Mouse (Mus musculus): ENCODE results near the gene Kif26b. TPM values are rescaled to one million over a fixed set of nuclear protein-coding genes. Genes with fewer than 3 reads are reported as not detected.

Gene Kif26b
- polyA plus RNA-seq, 1 experiment: 0.16 TPM

DNA sequence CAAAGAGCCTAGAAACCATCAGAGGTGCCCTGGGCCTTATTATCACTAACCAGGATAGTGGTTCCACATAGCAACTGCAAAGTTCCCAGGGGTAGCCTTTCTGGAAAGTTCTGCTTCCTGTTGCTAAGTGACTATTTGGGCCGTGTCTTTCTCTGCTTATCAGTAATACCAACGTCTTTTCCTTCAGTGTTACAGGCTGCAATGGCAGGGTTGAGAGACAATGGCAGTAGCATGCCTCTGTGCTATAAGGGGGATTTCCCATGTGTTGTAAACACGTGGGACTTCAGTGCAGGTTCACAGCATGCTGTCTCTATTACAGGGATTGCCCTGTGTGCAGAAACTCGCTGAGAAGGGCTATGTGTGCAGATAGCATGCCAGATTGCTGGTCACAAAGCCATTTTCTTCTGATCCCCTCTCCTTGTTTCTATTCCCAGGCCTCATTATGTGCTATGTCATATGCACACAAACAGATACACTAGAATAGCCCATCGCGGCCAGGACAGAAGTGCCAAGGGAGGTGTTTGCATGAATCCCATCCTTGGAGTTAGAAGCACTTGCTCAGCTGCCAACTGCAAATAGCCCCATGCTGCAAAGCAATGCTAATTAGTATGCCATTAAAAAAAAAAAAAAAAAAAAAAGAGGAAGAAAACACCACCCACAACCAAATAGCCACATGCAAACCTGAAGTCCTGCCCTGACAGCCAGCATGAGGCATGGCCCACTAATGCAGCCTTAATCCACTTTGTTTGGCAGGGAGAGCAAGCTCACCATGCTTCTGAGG lies 384.2 kb downstream of the Kif26b start:
- DNase-seq: no peak
- Histone ChIP-seq H3K4me3 (ENCODE audit: control insufficient read depth, insufficient read depth, low read length) (no peak overlapping the region), H3K27me3 (ENCODE audit: control insufficient read depth, insufficient read depth, low read length) (no peaks in the 10 kb centered on the region), H3K36me3 (ENCODE audit: control insufficient read depth, insufficient read depth, low read length) (no peaks in the 10 kb centered on the region), H3K27ac (ENCODE audit: control insufficient read depth, insufficient read depth, low read length) (no peak overlapping the region), H3K4me1 (replicated peaks; ENCODE audit: control insufficient read depth, insufficient read depth, low read length) (no peaks in the 10 kb centered on the region)
- TF ChIP-seq CTCF (IDR thresholded peaks at IDR 0.05; ENCODE audit: borderline replicate concordance, control insufficient read depth, extremely low read depth, insufficient read depth, low read length, poor library complexity) (no peak), POLR2A (IDR thresholded peaks at IDR 0.05; ENCODE audit: control insufficient read depth, extremely low read depth, insufficient read depth, low read length, poor library complexity) (no peak)
- WGBS: 52% methylated on average over 6 of the region's 6 CpGs

DNA sequence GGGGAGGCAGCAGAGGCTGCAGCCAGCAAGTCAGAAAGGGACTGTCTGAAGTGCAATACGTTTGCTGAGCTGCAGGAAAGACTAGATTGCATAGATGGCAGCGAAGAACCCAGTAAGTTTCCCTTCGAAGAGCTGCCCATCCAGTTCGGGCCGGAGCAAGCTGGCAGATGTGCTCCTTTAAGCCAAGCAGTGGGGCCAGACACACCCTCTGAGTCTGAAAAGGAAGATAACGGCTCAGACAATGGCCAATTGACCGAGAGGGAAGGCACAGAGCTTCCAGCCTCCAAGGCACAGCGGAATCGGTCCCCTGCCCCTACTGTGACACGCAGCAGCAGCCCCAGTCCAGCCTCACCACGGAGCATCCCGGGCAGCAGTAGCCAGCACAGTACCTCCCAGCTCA lies 386.1 kb downstream of the Kif26b start:
- no peak for TF ChIP-seq CTCF (IDR thresholded peaks at IDR 0.05; ENCODE audit: borderline replicate concordance, control insufficient read depth, extremely low read depth, insufficient read depth, low read length, poor library complexity)
- no peak for TF ChIP-seq POLR2A (IDR thresholded peaks at IDR 0.05; ENCODE audit: control insufficient read depth, extremely low read depth, insufficient read depth, low read length, poor library complexity)
- Histone ChIP-seq H3K4me1 (replicated peaks; ENCODE audit: control insufficient read depth, insufficient read depth, low read length) (no peaks in the 10 kb centered on the region), H3K36me3 (ENCODE audit: control insufficient read depth, insufficient read depth, low read length) (no peaks in the 10 kb centered on the region), H3K27me3 (ENCODE audit: control insufficient read depth, insufficient read depth, low read length) (no peaks in the 10 kb centered on the region), H3K4me3 (ENCODE audit: control insufficient read depth, insufficient read depth, low read length) (no peak overlapping the region), H3K27ac (ENCODE audit: control insufficient read depth, insufficient read depth, low read length) (no peak overlapping the region)
- DNase-seq: no peak
- 88% methylated on average over 12 of the region's 12 CpGs for WGBS

DNA sequence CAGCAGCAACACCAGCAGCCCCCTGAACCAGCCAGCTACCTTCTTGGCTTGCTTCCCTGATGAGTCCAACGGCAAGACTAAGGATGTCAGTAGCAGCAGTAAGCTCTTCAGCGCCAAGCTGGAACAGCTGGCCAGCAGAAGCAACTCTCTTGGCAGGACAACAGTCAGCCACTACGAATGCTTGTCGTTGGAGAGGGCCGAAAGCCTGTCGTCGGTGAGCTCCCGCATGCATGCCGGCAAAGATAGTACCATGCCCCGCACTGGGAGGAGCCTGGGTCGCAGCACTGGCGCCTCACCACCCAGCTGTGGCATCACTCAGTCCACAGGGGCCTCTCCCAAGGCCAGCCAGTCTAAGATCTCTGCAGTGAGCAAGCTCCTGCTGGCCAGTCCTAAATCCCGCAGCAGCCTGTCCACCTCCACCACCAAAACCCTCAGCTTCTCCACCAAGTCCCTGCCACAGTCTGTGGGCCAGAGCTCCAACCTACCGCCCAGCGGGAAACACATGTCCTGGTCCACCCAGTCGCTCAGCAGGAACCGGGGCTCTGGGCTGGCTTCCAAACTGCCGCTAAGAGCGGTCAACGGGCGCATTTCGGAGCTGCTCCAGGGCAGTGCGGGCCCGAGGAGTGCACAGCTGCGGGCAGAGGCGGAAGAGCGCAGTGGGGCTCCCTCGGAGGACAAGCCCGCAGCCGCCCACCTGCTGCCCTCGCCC lies 388.4 kb downstream of the Kif26b start:
- no peak for DNase-seq
- Histone ChIP-seq H3K36me3 (ENCODE audit: control insufficient read depth, insufficient read depth, low read length) (no peaks in the 10 kb centered on the region), H3K4me1 (replicated peaks; ENCODE audit: control insufficient read depth, insufficient read depth, low read length) (no peaks in the 10 kb centered on the region), H3K27ac (ENCODE audit: control insufficient read depth, insufficient read depth, low read length) (no peak overlapping the region), H3K4me3 (ENCODE audit: control insufficient read depth, insufficient read depth, low read length) (no peak overlapping the region), H3K27me3 (ENCODE audit: control insufficient read depth, insufficient read depth, low read length) (no peaks in the 10 kb centered on the region)
- WGBS: 79% methylated on average over 31 of the region's 31 CpGs
- TF ChIP-seq CTCF (IDR thresholded peaks at IDR 0.05; ENCODE audit: borderline replicate concordance, control insufficient read depth, extremely low read depth, insufficient read depth, low read length, poor library complexity) (no peak), POLR2A (IDR thresholded peaks at IDR 0.05; ENCODE audit: control insufficient read depth, extremely low read depth, insufficient read depth, low read length, poor library complexity) (no peak)

DNA sequence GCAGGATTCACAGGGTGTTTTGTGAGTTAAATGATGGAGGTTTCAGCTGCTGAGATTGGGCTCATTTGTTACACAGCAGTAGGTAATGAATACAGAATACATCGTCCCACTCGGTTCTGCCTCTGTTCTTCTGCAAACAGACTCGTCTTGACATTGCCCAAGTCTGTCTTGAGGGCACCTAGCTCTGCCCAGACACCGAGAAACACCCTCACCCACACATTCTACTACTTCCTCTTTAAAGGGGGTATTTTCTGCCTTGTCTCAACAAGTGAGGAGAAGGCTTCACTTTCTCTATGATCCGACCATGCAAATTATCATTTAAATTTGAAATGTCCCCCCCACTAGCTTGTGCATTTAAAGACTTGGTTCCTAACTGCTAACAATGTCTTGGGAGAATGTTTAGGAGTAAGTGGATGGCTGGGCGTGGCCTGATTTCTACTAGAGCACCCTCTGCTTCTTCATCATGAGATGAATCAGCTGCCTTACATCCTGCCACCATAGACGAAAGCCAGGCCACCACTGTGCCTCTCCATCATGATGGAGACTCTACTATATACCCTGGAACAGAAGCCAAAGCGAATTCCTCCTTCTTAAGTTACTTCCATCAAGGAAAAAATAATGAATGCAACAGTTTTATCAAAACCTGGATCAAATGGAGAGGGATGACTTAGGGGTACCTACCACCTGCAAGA lies 395.7 kb downstream of the Kif26b start:
- Histone ChIP-seq H3K4me3 (ENCODE audit: control insufficient read depth, insufficient read depth, low read length) (no peak overlapping the region), H3K36me3 (ENCODE audit: control insufficient read depth, insufficient read depth, low read length) (no peaks in the 10 kb centered on the region), H3K27me3 (ENCODE audit: control insufficient read depth, insufficient read depth, low read length) (no peaks in the 10 kb centered on the region), H3K4me1 (replicated peaks; ENCODE audit: control insufficient read depth, insufficient read depth, low read length) (no peaks in the 10 kb centered on the region), H3K27ac (ENCODE audit: control insufficient read depth, insufficient read depth, low read length) (no peak overlapping the region)
- no peak for DNase-seq
- 33% methylated on average over 8 of the region's 8 CpGs for WGBS
- no peak for TF ChIP-seq CTCF (IDR thresholded peaks at IDR 0.05; ENCODE audit: borderline replicate concordance, control insufficient read depth, extremely low read depth, insufficient read depth, low read length, poor library complexity)
- TF ChIP-seq POLR2A (IDR thresholded peaks at IDR 0.05; ENCODE audit: control insufficient read depth, extremely low read depth, insufficient read depth, low read length, poor library complexity): no peak

DNA sequence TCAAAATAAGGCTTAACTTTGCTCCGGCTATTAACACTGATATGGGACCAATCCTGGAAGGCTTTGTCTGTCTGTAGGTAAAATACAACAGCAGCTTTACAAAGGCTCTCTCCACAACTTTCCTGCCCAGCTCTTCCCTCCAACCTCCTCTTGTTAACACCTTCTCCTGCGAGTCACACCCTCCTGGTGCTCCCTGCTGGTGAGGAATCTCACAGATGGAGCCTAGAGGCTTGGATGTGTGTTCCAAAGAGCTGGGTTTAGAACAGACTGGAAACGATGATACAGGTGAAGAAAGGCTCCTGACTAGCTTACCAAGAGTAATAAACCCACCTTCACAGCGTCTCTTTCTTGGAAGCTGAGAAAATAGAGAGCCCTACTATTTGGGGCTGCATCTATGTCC lies 400.6 kb downstream of the Kif26b start:
- no peak overlapping the region for H3K27ac ChIP-seq (ENCODE audit: control insufficient read depth, insufficient read depth, low read length)
- no peak overlapping the region for H3K4me3 ChIP-seq (ENCODE audit: control insufficient read depth, insufficient read depth, low read length)
- TF ChIP-seq CTCF (IDR thresholded peaks at IDR 0.05; ENCODE audit: borderline replicate concordance, control insufficient read depth, extremely low read depth, insufficient read depth, low read length, poor library complexity) (no peak), POLR2A (IDR thresholded peaks at IDR 0.05; ENCODE audit: control insufficient read depth, extremely low read depth, insufficient read depth, low read length, poor library complexity) (no peak)
- WGBS: 78% methylated on average over 4 of the region's 4 CpGs
- no peaks in the 10 kb centered on the region for H3K27me3 ChIP-seq (ENCODE audit: control insufficient read depth, insufficient read depth, low read length)
- H3K4me1 ChIP-seq (replicated peaks; ENCODE audit: control insufficient read depth, insufficient read depth, low read length): no peaks in the 10 kb centered on the region
- no peaks in the 10 kb centered on the region for H3K36me3 ChIP-seq (ENCODE audit: control insufficient read depth, insufficient read depth, low read length)
- DNase-seq: no peak

DNA sequence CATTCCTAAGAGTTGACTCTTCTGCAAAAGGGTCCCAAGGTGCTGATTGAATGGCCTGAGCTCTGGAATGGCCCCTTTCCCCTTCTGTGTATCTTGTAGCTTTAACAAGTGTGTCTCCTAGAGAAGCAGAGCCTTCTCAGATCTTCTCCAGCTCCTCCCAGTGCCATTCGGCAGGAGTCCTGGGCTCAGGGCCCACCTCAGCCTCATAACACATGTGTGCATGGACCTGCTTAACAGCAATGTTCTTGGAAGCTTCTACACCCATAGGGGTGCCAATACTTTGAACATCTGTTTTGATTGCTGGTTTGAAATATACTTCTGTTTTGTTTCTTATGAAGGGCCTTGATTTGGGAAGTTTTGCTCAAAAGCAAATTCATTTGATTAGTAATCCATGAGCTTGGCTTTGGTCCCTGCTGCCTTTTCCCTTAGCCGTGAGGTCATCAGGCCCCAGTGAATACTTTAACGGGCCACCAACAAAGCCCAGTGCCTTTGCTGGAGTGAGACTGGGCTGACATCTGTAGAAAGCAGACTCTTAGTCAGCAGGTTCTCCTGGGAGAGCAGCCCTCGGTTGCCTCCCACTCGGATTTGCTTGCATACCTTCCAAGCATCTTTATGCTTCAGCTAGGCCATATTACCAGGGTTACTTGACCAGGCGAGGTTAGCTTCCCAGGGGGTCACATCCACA lies 405.2 kb downstream of the Kif26b start:
- no peak overlapping the region for H3K27ac ChIP-seq (ENCODE audit: control insufficient read depth, insufficient read depth, low read length)
- no peak for DNase-seq
- WGBS: 94% methylated on average over 6 of the region's 6 CpGs
- H3K36me3 ChIP-seq (ENCODE audit: control insufficient read depth, insufficient read depth, low read length): no peaks in the 10 kb centered on the region
- no peaks in the 10 kb centered on the region for H3K4me1 ChIP-seq (replicated peaks; ENCODE audit: control insufficient read depth, insufficient read depth, low read length)
- no peak overlapping the region for H3K4me3 ChIP-seq (ENCODE audit: control insufficient read depth, insufficient read depth, low read length)
- no peak for TF ChIP-seq POLR2A (IDR thresholded peaks at IDR 0.05; ENCODE audit: control insufficient read depth, extremely low read depth, insufficient read depth, low read length, poor library complexity)
- no peak for TF ChIP-seq CTCF (IDR thresholded peaks at IDR 0.05; ENCODE audit: borderline replicate concordance, control insufficient read depth, extremely low read depth, insufficient read depth, low read length, poor library complexity)
- no peaks in the 10 kb centered on the region for H3K27me3 ChIP-seq (ENCODE audit: control insufficient read depth, insufficient read depth, low read length)
